Comparison of ENCODE assay signal across 8 mouse cellular contexts in the genomic region with DNA sequence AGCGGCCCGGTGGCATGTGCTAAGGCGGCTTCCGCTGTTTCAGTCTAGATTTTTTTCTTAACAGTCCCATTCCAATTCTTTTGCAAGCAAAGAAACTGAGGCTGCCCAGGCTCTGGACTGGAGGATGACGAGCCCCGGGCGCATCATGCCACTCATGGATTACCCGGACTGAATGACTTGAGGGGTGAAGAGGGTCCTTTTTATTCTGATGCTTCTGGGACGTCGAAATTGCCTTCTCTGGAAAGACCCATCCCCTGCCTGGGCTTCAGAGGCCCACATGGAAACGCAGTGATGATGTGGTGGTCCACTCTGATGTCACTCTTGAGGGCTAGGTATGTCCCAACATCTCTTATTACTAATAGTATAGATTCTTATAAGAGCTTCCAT. TPM values are rescaled to one million over a fixed set of nuclear protein-coding genes. Genes with fewer than 3 reads are reported as not detected.
DNase-seq lines count a peak whose midpoint lies in the region; ATAC-seq and TF ChIP-seq lines count a peak whose summit lies in the region.

No protein-coding gene starts in this region.

- peak; percentile 59 for ATAC-seq in hindbrain, embryonic 12.5 days (ENCODE audit: low FRiP score)
- peak; percentile 73 for ATAC-seq in midbrain, embryonic 13.5 days

- peak overlapping the region; percentile 82 for H3K4me2 ChIP-seq in hindbrain, embryonic 12.5 days (replicated peaks)
- peak overlapping the region; percentile 69 for H3K4me2 ChIP-seq in midbrain, embryonic 13.5 days (replicated peaks)

- no peak for TF ChIP-seq POLR2A in kidney, adult 2 months (IDR thresholded peaks at IDR 0.05; ENCODE audit: low read depth, low read length)
- no peak for TF ChIP-seq POLR2A in bone marrow, adult 2 months (IDR thresholded peaks at IDR 0.05; ENCODE audit: borderline replicate concordance, control insufficient read depth, low read depth, low read length)

- peak overlapping the region; percentile 88 for H3K9ac ChIP-seq in hindbrain, embryonic 12.5 days
- peak overlapping the region; percentile 90 for H3K9ac ChIP-seq in midbrain, embryonic 13.5 days (replicated peaks)

- peak overlapping the region; percentile 94 for H3K4me3 ChIP-seq in kidney, adult 2 months (ENCODE audit: insufficient read depth, low read depth, low read length)
- peak overlapping the region; percentile 90 for H3K4me3 ChIP-seq in bone marrow, adult 2 months (replicated peaks; ENCODE audit: control insufficient read depth, low read depth, low read length)
- peak overlapping the region; percentile 85 for H3K4me3 ChIP-seq in hindbrain, embryonic 12.5 days
- peak overlapping the region; percentile 75 for H3K4me3 ChIP-seq in midbrain, embryonic 13.5 days (replicated peaks)

- H3K36me3 ChIP-seq in kidney, adult 2 months (ENCODE audit: control insufficient read depth, insufficient read depth, low read length): no peaks in the 10 kb centered on the region
- peaks cover 8% of the 10 kb centered on the region for H3K36me3 ChIP-seq in hindbrain, embryonic 12.5 days
- H3K36me3 ChIP-seq in midbrain, embryonic 13.5 days: peaks cover 22% of the 10 kb centered on the region

- WGBS in kidney, adult 2 months: 4% methylated on average over 11 of the region's 11 CpGs
- WGBS in bone marrow, adult 2 months: 7% methylated on average over 11 of the region's 11 CpGs
- 5% methylated on average over 11 of the region's 11 CpGs for WGBS in hindbrain, embryonic 12.5 days
- WGBS in midbrain, embryonic 13.5 days: 1% methylated on average over 11 of the region's 11 CpGs

- H3K9me3 ChIP-seq in hindbrain, embryonic 12.5 days (replicated peaks): no peaks in the 10 kb centered on the region
- H3K9me3 ChIP-seq in midbrain, embryonic 13.5 days: no peaks in the 10 kb centered on the region

- no peak for TF ChIP-seq CTCF in kidney, adult 2 months (conservative IDR thresholded peaks at IDR 0.05; ENCODE audit: insufficient read depth, insufficient read length, low read depth, low read length)
- no peak for TF ChIP-seq CTCF in bone marrow, adult 2 months (IDR thresholded peaks at IDR 0.05; ENCODE audit: control insufficient read depth, insufficient read depth, low read length)

- no peak for DNase-seq in kidney, adult 2 months
- DNase-seq in kidney, adult 18-20 months: no peak
- DNase-seq in thymus, postnatal 0 days (ENCODE audit: low spot score): no peak
- DNase-seq in urinary bladder, adult 2 months (ENCODE audit: low spot score): no peak
- no peak for DNase-seq in cerebellum, postnatal 25 days

- H3K27ac ChIP-seq in kidney, adult 2 months (ENCODE audit: insufficient read depth, low read depth, low read length): no peak overlapping the region
- no peak overlapping the region for H3K27ac ChIP-seq in bone marrow, adult 2 months (ENCODE audit: control insufficient read depth, insufficient read depth, low read depth, low read length, poor library complexity)
- H3K27ac ChIP-seq in hindbrain, embryonic 12.5 days: 0 out of 2 replicates have a peak overlapping the region, but pooled peaks have one; percentile 77
- H3K27ac ChIP-seq in midbrain, embryonic 13.5 days: peak overlapping the region; percentile 69

- no peaks in the 10 kb centered on the region; the same call in 1 of the 2 replicates for H3K4me1 ChIP-seq in kidney, adult 2 months (ENCODE audit: control insufficient read depth, insufficient read depth, low read length)
- H3K4me1 ChIP-seq in bone marrow, adult 2 months (ENCODE audit: control insufficient read depth, insufficient read depth, low read length): no peaks in the 10 kb centered on the region
- H3K4me1 ChIP-seq in hindbrain, embryonic 12.5 days: peaks cover 7% of the 10 kb centered on the region; the same call in 1 of the 2 replicates
- peaks cover 26% of the 10 kb centered on the region for H3K4me1 ChIP-seq in midbrain, embryonic 13.5 days (replicated peaks)

- no peaks in the 10 kb centered on the region for H3K27me3 ChIP-seq in kidney, adult 2 months (replicated peaks; ENCODE audit: control insufficient read depth, insufficient read depth, low read length)
- H3K27me3 ChIP-seq in hindbrain, embryonic 12.5 days: no peaks in the 10 kb centered on the region
- no peaks in the 10 kb centered on the region for H3K27me3 ChIP-seq in midbrain, embryonic 13.5 days

RNA-seq across cellular contexts. Expression of gene Acaca, which starts 0.3 kb away (rescaled TPM):
- polyA plus RNA-seq in kidney, adult 2 months (2012; rRNA removed): 38.5 and 41.9 TPM in 2 replicates
- 3.3 and 5.5 TPM in 2 replicates for polyA plus RNA-seq in bone marrow, adult 2 months (2011; ENCODE audit: insufficient read depth, insufficient read length, low replicate concordance, missing spikeins)
- polyA plus RNA-seq in hindbrain, embryonic 12.5 days (2016; fragmentation: Nextera tagmentation; extraction: Ambion mirVana): 31.6 and 43.3 TPM in 2 replicates
- polyA plus RNA-seq in midbrain, embryonic 13.5 days (2015; fragmentation: Nextera tagmentation; extraction: Ambion mirVana): 24.7 and 28.3 TPM in 2 replicates
- polyA plus RNA-seq in thymus, postnatal 0 days (2015; fragmentation: Nextera tagmentation; extraction: Ambion mirVana): 4.5 and 5.4 TPM in 2 replicates
- polyA plus RNA-seq in urinary bladder, adult 2 months (2012; rRNA removed): 17.6 and 18.8 TPM in 2 replicates

RNA-seq across cellular contexts. Expression of gene Tada2a, which starts 0.4 kb away (rescaled TPM):
- polyA plus RNA-seq in kidney, adult 2 months (2012; rRNA removed): 5.2 and 5.6 TPM in 2 replicates
- polyA plus RNA-seq in bone marrow, adult 2 months (2011; ENCODE audit: insufficient read depth, insufficient read length, low replicate concordance, missing spikeins): 13.6 and 30.5 TPM in 2 replicates
- polyA plus RNA-seq in hindbrain, embryonic 12.5 days (2016; fragmentation: Nextera tagmentation; extraction: Ambion mirVana): 32.7 and 33.3 TPM in 2 replicates
- polyA plus RNA-seq in midbrain, embryonic 13.5 days (2015; fragmentation: Nextera tagmentation; extraction: Ambion mirVana): 32.9 and 35.4 TPM in 2 replicates
- 17.5 and 19.7 TPM in 2 replicates for polyA plus RNA-seq in thymus, postnatal 0 days (2015; fragmentation: Nextera tagmentation; extraction: Ambion mirVana)
- polyA plus RNA-seq in urinary bladder, adult 2 months (2012; rRNA removed): 28.1 and 29.1 TPM in 2 replicates

RNA-seq across cellular contexts. Expression of gene Gm11437, which starts 37.5 kb away (rescaled TPM):
- polyA plus RNA-seq in kidney, adult 2 months (2012; rRNA removed): not detected in 2 replicates
- polyA plus RNA-seq in bone marrow, adult 2 months (2011; ENCODE audit: insufficient read depth, insufficient read length, low replicate concordance, missing spikeins): not detected in 2 replicates
- 0.25 TPM in 1 of 2 replicates, not detected in the other for polyA plus RNA-seq in hindbrain, embryonic 12.5 days (2016; fragmentation: Nextera tagmentation; extraction: Ambion mirVana)
- 0.15 and 0.16 TPM in 2 replicates for polyA plus RNA-seq in midbrain, embryonic 13.5 days (2015; fragmentation: Nextera tagmentation; extraction: Ambion mirVana)
- not detected in 2 replicates for polyA plus RNA-seq in thymus, postnatal 0 days (2015; fragmentation: Nextera tagmentation; extraction: Ambion mirVana)
- polyA plus RNA-seq in urinary bladder, adult 2 months (2012; rRNA removed): not detected in 2 replicates

Comparison
In these comparisons a context has a peak if more than half of its experiments do, and no peak if none do; other contexts are left out.
1. H3K27ac ChIP-seq: peak in hindbrain, embryonic 12.5 days (single experiment) and midbrain, embryonic 13.5 days (single experiment); none in kidney, adult 2 months (single experiment) and bone marrow, adult 2 months (single experiment).
2. Peak in every context shown above with its lines, with median percentiles within 50 percentile points of each other: H3K4me3 ChIP-seq.